Mouse (Mus musculus): ENCODE results near the gene Frmd4a. TPM values are rescaled to one million over a fixed set of nuclear protein-coding genes. Genes with fewer than 3 reads are reported as not detected.

The Frmd4a gene
- total RNA-seq, 2 experiments from 2014 or later, result 64.6 to 86.7 TPM

- DNase-seq (ENCODE audit: extremely low spot score in 1 of 2, low spot score in 1 of 2), result no peak
These were observed 455.4 kb downstream of the Frmd4a start for GRCm38 (mm10) chr2:4472760-4473480.

GRCm38 (mm10) chr2:4473866-4474538, 456.5 kb downstream of the Frmd4a start:
- DNase-seq (ENCODE audit: extremely low spot score in 1 of 2, low spot score in 1 of 2), result no peak

GRCm38 (mm10) chr2:4474539-4474937, 457.0 kb downstream of the Frmd4a start:
- DNase-seq (ENCODE audit: extremely low spot score in 1 of 2, low spot score in 1 of 2), result no peak

GRCm38 (mm10) chr2:4475991-4476390, 458.5 kb downstream of the Frmd4a start:
- DNase-seq (ENCODE audit: extremely low spot score in 1 of 2, low spot score in 1 of 2), result no peak

GRCm38 (mm10) chr2:4476608-4477007, 459.1 kb downstream of the Frmd4a start:
- DNase-seq (ENCODE audit: extremely low spot score in 1 of 2, low spot score in 1 of 2), result no peak

- DNase-seq (ENCODE audit: extremely low spot score in 1 of 2, low spot score in 1 of 2), result no peak
These were observed 459.8 kb downstream of the Frmd4a start for GRCm38 (mm10) chr2:4477311-4477710.

- DNase-seq (ENCODE audit: extremely low spot score in 1 of 2, low spot score in 1 of 2), result no peak
These were observed 462.7 kb downstream of the Frmd4a start for GRCm38 (mm10) chr2:4480180-4480579.

- no peak for DNase-seq (ENCODE audit: extremely low spot score in 1 of 2, low spot score in 1 of 2)
These were observed 463.6 kb downstream of the Frmd4a start for GRCm38 (mm10) chr2:4481154-4481553.

GRCm38 (mm10) chr2:4486185-4486584, 468.7 kb downstream of the Frmd4a start:
- DNase-seq (ENCODE audit: extremely low spot score in 1 of 2, low spot score in 1 of 2), result no peak

- DNase-seq (ENCODE audit: extremely low spot score in 1 of 2, low spot score in 1 of 2), result no peak
These were observed 469.8 kb downstream of the Frmd4a start for GRCm38 (mm10) chr2:4487280-4487679.

GRCm38 (mm10) chr2:4490845-4491244, 473.3 kb downstream of the Frmd4a start:
- no peak for DNase-seq (ENCODE audit: extremely low spot score in 1 of 2, low spot score in 1 of 2)

GRCm38 (mm10) chr2:4492485-4493481, 475.3 kb downstream of the Frmd4a start:
- peak; percentile 50 to 78 for DNase-seq (ENCODE audit: extremely low spot score in 1 of 2, low spot score in 1 of 2)

GRCm38 (mm10) chr2:4494478-4494877, 477.0 kb downstream of the Frmd4a start:
- DNase-seq (ENCODE audit: extremely low spot score in 1 of 2, low spot score in 1 of 2), result no peak

- peak; percentile 43 to 82 for DNase-seq (ENCODE audit: extremely low spot score in 1 of 2, low spot score in 1 of 2)
These were observed 481.7 kb downstream of the Frmd4a start for GRCm38 (mm10) chr2:4499257-4499656.

- DNase-seq (ENCODE audit: extremely low spot score in 1 of 2, low spot score in 1 of 2), result no peak
These were observed 482.4 kb downstream of the Frmd4a start for GRCm38 (mm10) chr2:4499916-4500315.

GRCm38 (mm10) chr2:4501257-4502027, 483.9 kb downstream of the Frmd4a start:
- no peak for DNase-seq (ENCODE audit: extremely low spot score in 1 of 2, low spot score in 1 of 2)

- no peak for DNase-seq (ENCODE audit: extremely low spot score in 1 of 2, low spot score in 1 of 2)
These were observed 486.9 kb downstream of the Frmd4a start for GRCm38 (mm10) chr2:4504413-4504812.

GRCm38 (mm10) chr2:4505695-4506094, 488.2 kb downstream of the Frmd4a start:
- DNase-seq (ENCODE audit: extremely low spot score in 1 of 2, low spot score in 1 of 2), result no peak

- no peak for DNase-seq (ENCODE audit: extremely low spot score in 1 of 2, low spot score in 1 of 2)
These were observed 489.1 kb downstream of the Frmd4a start for GRCm38 (mm10) chr2:4506659-4507058.

All from layer of hippocampus, postnatal 25 days (tissue).